Mouse (Mus musculus) cortical plate, adult 2 months (tissue): ENCODE measurements at regions not wholly inside any gene's neighbourhood (a gene's known extent, or its start where the extent isn't known, plus 50 kb on each side); places are given as distances from the start of the nearest gene placed in this dataset.

ENCODE experiments used
- H3K27ac ChIP-seq: fragments of 200-500 bp; 2 replicates; pipeline ENCODE4 v1.5.1; 2012; ENCODE audit warnings: low read length, control low read depth, inconsistent platforms; ENCODE audit not compliant: insufficient read depth
- H3K4me1 ChIP-seq: fragments of 200-500 bp; 2 replicates; pipeline ENCODE4 v1.6.1; 2011; ENCODE audit warnings: low read length; ENCODE audit not compliant: control insufficient read depth, insufficient read depth
- H3K4me3 ChIP-seq: fragments of 200-500 bp; 2 replicates; pipeline ENCODE4 v1.5.1; 2011; ENCODE audit warnings: mild to moderate bottlenecking, low read length, control low read depth; ENCODE audit not compliant: insufficient read depth
- CTCF ChIP-seq: fragments of 200-500 bp; IDR thresholded peaks from 2 replicates; pipeline ENCODE4 v1.5.1; 2011; ENCODE audit warnings: mild to moderate bottlenecking, control low read depth, low read length; ENCODE audit not compliant: insufficient read depth; ENCODE audit errors: extremely low read depth
- POLR2A ChIP-seq: fragments of 200-500 bp; IDR thresholded peaks from 2 replicates; pipeline ENCODE4 v1.6.1; 2011; ENCODE audit warnings: mild to moderate bottlenecking, low read length, control low read depth; ENCODE audit not compliant: insufficient read depth; ENCODE audit errors: extremely low read depth

- H3K4me1 ChIP-seq = no peaks in the 10 kb centered on the region
- H3K4me3 ChIP-seq = no peak overlapping the region
- TF ChIP-seq POLR2A (no peak), CTCF (peak; percentile 96)
- H3K27ac ChIP-seq = no peak overlapping the region
Observed at GRCm38 (mm10) chr12:71768471-71768870, 62.4 kb upstream of the Daam1 start.

- no peak overlapping the region for H3K27ac ChIP-seq
- no peaks in the 10 kb centered on the region for H3K4me1 ChIP-seq
- no peak for TF ChIP-seq CTCF
- TF ChIP-seq POLR2A = no peak
- H3K4me3 ChIP-seq = no peak overlapping the region
Observed at GRCm38 (mm10) chr12:71768890-71769289, 62.0 kb upstream of the Daam1 start.

- no peaks in the 10 kb centered on the region for H3K4me1 ChIP-seq
- H3K4me3 ChIP-seq = no peak overlapping the region
- TF ChIP-seq CTCF (no peak), POLR2A (no peak)
- H3K27ac ChIP-seq = no peak overlapping the region
Observed at GRCm38 (mm10) chr12:71769302-71769701, 61.6 kb upstream of the Daam1 start.

GRCm38 (mm10) chr12:71773891-71774290 lies 57.0 kb upstream of the Daam1 start:
- TF ChIP-seq POLR2A (no peak), CTCF (no peak)
- H3K27ac ChIP-seq = no peak overlapping the region

GRCm38 (mm10) chr12:71775126-71775525 lies 55.8 kb upstream of the Daam1 start:
- TF ChIP-seq POLR2A (no peak), CTCF (no peak)
- H3K4me3 ChIP-seq = no peak overlapping the region
- H3K27ac ChIP-seq = no peak overlapping the region
- no peaks in the 10 kb centered on the region for H3K4me1 ChIP-seq

More at GRCm38 (mm10) chr12:71773891-71774290, 57.0 kb upstream of the Daam1 start:
- Histone ChIP-seq H3K4me3 (no peak overlapping the region), H3K4me1 (no peaks in the 10 kb centered on the region)

- no peak for TF ChIP-seq POLR2A
- TF ChIP-seq CTCF = no peak
- H3K27ac ChIP-seq = no peak overlapping the region
- H3K4me1 ChIP-seq = no peaks in the 10 kb centered on the region
- peak overlapping the region; percentile 20 for H3K4me3 ChIP-seq
Observed at GRCm38 (mm10) chr12:71778137-71778536, 52.7 kb upstream of the Daam1 start.

- H3K27ac ChIP-seq = no peak overlapping the region
- TF ChIP-seq POLR2A (no peak), CTCF (no peak)
- no peak overlapping the region for H3K4me3 ChIP-seq
- H3K4me1 ChIP-seq = no peaks in the 10 kb centered on the region
Observed at GRCm38 (mm10) chr12:71778948-71779347, 51.9 kb upstream of the Daam1 start.

GRCm38 (mm10) chr12:71779418-71779817 lies 51.5 kb upstream of the Daam1 start:
- Histone ChIP-seq H3K4me1 (no peaks in the 10 kb centered on the region), H3K27ac (no peak overlapping the region), H3K4me3 (no peak overlapping the region)
- TF ChIP-seq CTCF (no peak), POLR2A (no peak)
